Mouse (Mus musculus) neural tube, embryonic 15.5 days (tissue): ENCODE results near the gene Gzmm. TPM values are rescaled to one million over a fixed set of nuclear protein-coding genes. Genes with fewer than 3 reads are reported as not detected.

Experiments
- ATAC-seq: fragments of 200-750 bp; cut with Nextera tagmentation; 2 replicates; pipeline ENCODE4 v1.8.0; 2017; ENCODE audit warnings: mild to moderate bottlenecking, moderate TSS enrichment, moderate library complexity; ENCODE audit not compliant: low FRiP score
- H3K27ac ChIP-seq: fragments of 300-500 bp; sonication (generic); replicated peaks from 2 replicates; pipeline ENCODE4 v1.5.1; 2015; ENCODE audit warnings: mild to moderate bottlenecking, inconsistent platforms
- H3K27me3 ChIP-seq: fragments of 300-500 bp; sonication (generic); replicated peaks from 2 replicates; pipeline ENCODE4 v1.6.1; 2015; ENCODE audit warnings: inconsistent platforms
- H3K36me3 ChIP-seq: fragments of 300-500 bp; sonication (generic); 2 replicates; pipeline ENCODE4 v1.6.1; 2015; ENCODE audit warnings: inconsistent platforms
- H3K4me1 ChIP-seq: fragments of 300-500 bp; sonication (generic); 2 replicates; pipeline ENCODE4 v1.6.1; 2015; ENCODE audit warnings: inconsistent platforms
- H3K4me2 ChIP-seq: fragments of 300-500 bp; sonication (generic); 2 replicates; pipeline ENCODE4 v1.6.1; 2015; ENCODE audit warnings: inconsistent platforms, mild to moderate bottlenecking, moderate library complexity
- H3K4me3 ChIP-seq: fragments of 300-500 bp; sonication (generic); replicated peaks from 2 replicates; pipeline ENCODE4 v1.5.1; 2015; ENCODE audit warnings: mild to moderate bottlenecking, inconsistent platforms
- H3K9ac ChIP-seq: fragments of 300-500 bp; sonication (generic); replicated peaks from 2 replicates; pipeline ENCODE4 v1.6.1; 2015; ENCODE audit warnings: mild to moderate bottlenecking, inconsistent platforms
- H3K9me3 ChIP-seq: fragments of 300-500 bp; sonication (generic); replicated peaks from 2 replicates; pipeline ENCODE4 v1.6.1; 2016; ENCODE audit warnings: inconsistent platforms
- WGBS: fragments of 180-500 bp; shearing (Covaris S2); methylation state at CpG from one replicate; pipeline ENCODE4 v1.1.7; 2015; ENCODE audit warnings: mixed read lengths; 5-methylcytosine and 5-hydroxymethylcytosine counted together
- polyA plus RNA-seq: library from polyadenylated mRNA; unstranded; fragments of >200 nt; fragmentation: Nextera tagmentation; extraction: Ambion mirVana; gene quantifications from 2 replicates; pipeline ENCODE4 v1.2.1, GENCODE M21; 2015

The Gzmm gene
- polyA plus RNA-seq, 1 experiment from 2014 or later, result 1.1 TPM

DNA sequence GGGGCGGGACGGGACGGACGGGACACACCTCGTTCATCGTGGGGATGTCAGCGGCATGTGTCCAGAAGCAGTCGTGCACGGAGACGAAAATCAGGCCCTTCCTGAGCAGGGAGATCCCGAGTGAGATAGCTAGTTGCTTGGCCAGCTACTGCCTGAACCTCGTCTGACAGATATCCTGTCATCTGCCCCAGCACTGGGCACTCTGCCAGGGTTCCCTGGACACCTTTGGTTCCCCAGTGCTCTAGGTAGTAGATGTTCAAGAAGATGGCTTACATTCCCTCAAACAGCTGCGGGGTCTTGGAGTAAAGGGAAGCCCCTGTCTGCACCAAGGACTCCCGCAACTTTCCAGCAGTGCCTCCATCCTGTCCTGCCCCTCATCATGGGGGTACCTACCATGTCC lies 47.9 kb downstream of the Gzmm start:
- Histone ChIP-seq H3K4me2 (no peak overlapping the region), H3K27me3 (peaks cover 7% of the 10 kb centered on the region; the same call in 1 of the 2 replicates), H3K4me3 (no peak overlapping the region), H3K9me3 (peaks cover 25% of the 10 kb centered on the region), H3K36me3 (peaks cover 98% of the 10 kb centered on the region), H3K9ac (no peak overlapping the region), H3K27ac (no peak overlapping the region), H3K4me1 (peaks cover 9% of the 10 kb centered on the region; the same call in 1 of the 2 replicates)
- 87% methylated on average over 12 of the region's 14 CpGs for WGBS
- ATAC-seq, result no peak

- H3K4me1 ChIP-seq, result peaks cover 9% of the 10 kb centered on the region; the same call in 1 of the 2 replicates
- H3K4me3 ChIP-seq, result no peak overlapping the region
- H3K9ac ChIP-seq, result no peak overlapping the region
- WGBS, result 85% methylated on average over 10 of the region's 10 CpGs
- peaks cover 7% of the 10 kb centered on the region; the same call in 1 of the 2 replicates for H3K27me3 ChIP-seq
- no peak for ATAC-seq
- H3K9me3 ChIP-seq, result peaks cover 25% of the 10 kb centered on the region
- peaks cover 96% of the 10 kb centered on the region for H3K36me3 ChIP-seq
- H3K4me2 ChIP-seq, result no peak overlapping the region
- no peak overlapping the region for H3K27ac ChIP-seq
These were observed 49.4 kb downstream of the Gzmm start for GRCm38 (mm10) chr10:79738259-79738658.

DNA sequence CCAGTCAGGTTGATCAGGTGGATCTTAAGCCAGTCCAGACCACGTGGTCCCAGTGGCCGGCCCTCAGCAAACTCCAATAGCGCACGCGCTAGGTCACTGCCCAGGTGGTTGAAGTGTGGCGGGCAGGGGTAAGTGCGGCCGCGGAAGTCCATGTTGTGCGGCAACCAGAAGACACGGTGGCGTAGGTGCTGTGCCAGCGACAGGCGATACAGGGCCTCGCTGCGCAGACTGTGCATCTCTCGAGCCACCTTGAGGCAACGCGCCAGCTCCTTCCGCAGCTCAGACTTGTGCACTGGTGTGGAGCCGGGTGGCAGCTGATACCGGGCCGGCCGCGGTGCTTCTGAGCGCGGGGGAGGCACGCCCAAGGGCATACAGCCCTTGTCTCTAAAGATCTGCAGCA lies 50.4 kb downstream of the Gzmm start:
- H3K27me3 ChIP-seq, result peaks cover 7% of the 10 kb centered on the region; the same call in 1 of the 2 replicates
- H3K36me3 ChIP-seq, result peaks cover 97% of the 10 kb centered on the region
- WGBS, result 96% methylated on average over 28 of the region's 28 CpGs
- H3K4me3 ChIP-seq, result no peak overlapping the region
- no peak overlapping the region for H3K27ac ChIP-seq
- no peak overlapping the region for H3K9ac ChIP-seq
- no peak overlapping the region for H3K4me2 ChIP-seq
- ATAC-seq, result no peak
- peaks cover 25% of the 10 kb centered on the region for H3K9me3 ChIP-seq
- peaks cover 9% of the 10 kb centered on the region; the same call in 1 of the 2 replicates for H3K4me1 ChIP-seq

- Histone ChIP-seq H3K36me3 (peaks cover 85% of the 10 kb centered on the region), H3K4me3 (no peak overlapping the region), H3K4me1 (peaks cover 12% of the 10 kb centered on the region), H3K9ac (no peak overlapping the region), H3K27ac (no peak overlapping the region), H3K4me2 (no peak overlapping the region), H3K9me3 (peaks cover 25% of the 10 kb centered on the region), H3K27me3 (peaks cover 2% of the 10 kb centered on the region; the same call in 1 of the 2 replicates)
- no peak for ATAC-seq
- 54% methylated on average over 11 of the region's 11 CpGs for WGBS
These were observed 52.0 kb downstream of the Gzmm start for GRCm38 (mm10) chr10:79740863-79741262.

- no peak for ATAC-seq
- Histone ChIP-seq H3K4me2 (no peak overlapping the region), H3K9ac (no peak overlapping the region), H3K4me1 (peaks cover 19% of the 10 kb centered on the region), H3K36me3 (peaks cover 62% of the 10 kb centered on the region), H3K9me3 (peaks cover 21% of the 10 kb centered on the region), H3K27ac (no peak overlapping the region), H3K4me3 (no peak overlapping the region), H3K27me3 (no peaks in the 10 kb centered on the region)
- 93% methylated on average over 11 of the region's 11 CpGs for WGBS
These were observed 54.3 kb downstream of the Gzmm start for GRCm38 (mm10) chr10:79743161-79743560.

DNA sequence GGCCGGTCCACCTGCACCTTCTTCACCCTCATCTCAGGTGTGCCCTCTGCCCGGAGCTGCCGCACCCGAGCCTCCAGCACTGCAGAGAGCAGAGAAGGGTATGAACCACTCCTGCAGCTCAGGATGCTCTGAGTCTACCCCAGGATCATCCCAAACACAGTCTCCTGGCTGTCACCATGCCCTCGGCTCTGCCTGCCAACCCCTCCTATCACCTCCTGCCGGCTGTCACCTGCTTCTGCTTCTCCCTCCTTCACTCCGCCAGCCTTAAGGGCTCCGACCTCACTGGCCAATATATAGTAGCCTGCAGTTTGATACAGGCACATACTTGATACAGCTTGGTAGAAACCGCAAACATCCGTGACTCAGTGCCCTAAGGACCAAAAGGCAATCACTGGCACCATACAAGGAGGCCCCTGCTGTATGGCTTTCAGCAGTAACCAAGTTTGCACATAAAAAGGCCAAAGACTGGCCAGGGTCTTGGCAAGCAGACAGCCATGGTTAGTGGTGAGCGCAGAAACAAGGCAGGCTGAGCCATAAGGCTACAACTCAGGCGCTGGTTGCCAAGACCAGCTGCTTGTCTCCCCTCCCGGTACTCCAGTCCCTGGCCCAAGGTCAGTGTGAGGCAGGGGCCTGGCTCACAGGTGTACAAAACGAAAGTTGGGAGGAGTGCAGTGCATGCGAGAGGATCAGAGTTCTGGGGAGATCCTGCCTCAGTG lies 55.0 kb downstream of the Gzmm start:
- peaks cover 19% of the 10 kb centered on the region for H3K4me1 ChIP-seq
- peaks cover 14% of the 10 kb centered on the region for H3K9me3 ChIP-seq
- no peak overlapping the region for H3K4me2 ChIP-seq
- ATAC-seq, result no peak
- no peaks in the 10 kb centered on the region for H3K27me3 ChIP-seq
- no peak overlapping the region for H3K27ac ChIP-seq
- H3K9ac ChIP-seq, result no peak overlapping the region
- H3K4me3 ChIP-seq, result no peak overlapping the region
- WGBS, result 96% methylated on average over 15 of the region's 15 CpGs
- H3K36me3 ChIP-seq, result peaks cover 55% of the 10 kb centered on the region

Other genes with a start within 250 kb of the Gzmm start
- gene Vmn2r83, start 220.3 kb upstream of the Gzmm start, polyA plus RNA-seq, result 0.08 TPM in 1 of 2 replicates, not detected in the other
- gene Plpp2, start 155.2 kb upstream of the Gzmm start, polyA plus RNA-seq, result 23.7 and 26.2 TPM in 2 replicates
- 61.7 and 68.6 TPM in 2 replicates for gene Mier2, start 133.8 kb upstream of the Gzmm start, polyA plus RNA-seq
- gene Theg, start 101.7 kb upstream of the Gzmm start, polyA plus RNA-seq, result 0.37 TPM in 1 of 2 replicates, not detected in the other
- 0.40 and 0.55 TPM in 2 replicates for gene C2cd4c, start 75.0 kb upstream of the Gzmm start, polyA plus RNA-seq
- gene Shc2, start 51.1 kb upstream of the Gzmm start, polyA plus RNA-seq, result 24.7 and 28.9 TPM in 2 replicates
- 0.14 and 0.17 TPM in 2 replicates for gene Odf3l2, start 43.3 kb upstream of the Gzmm start, polyA plus RNA-seq
- 1.0 and 4.1 TPM in 2 replicates for gene Madcam1, start 24.5 kb upstream of the Gzmm start, polyA plus RNA-seq
- 109 and 115 TPM in 2 replicates for gene Tpgs1, start 19.7 kb upstream of the Gzmm start, polyA plus RNA-seq
- gene Cdc34, start 6.8 kb upstream of the Gzmm start, polyA plus RNA-seq, result 83.0 and 83.4 TPM in 2 replicates
- 958 and 1,001 TPM in 2 replicates for gene Bsg, start 15.5 kb downstream of the Gzmm start, polyA plus RNA-seq
- gene Hcn2, start 27.6 kb downstream of the Gzmm start, polyA plus RNA-seq, result 2.0 and 3.0 TPM in 2 replicates
- gene Polrmt, start 57.6 kb downstream of the Gzmm start, polyA plus RNA-seq, result 43.4 TPM in 2 replicates
- 2.7 and 3.4 TPM in 2 replicates for gene Fgf22, start 66.1 kb downstream of the Gzmm start, polyA plus RNA-seq
- 108 and 110 TPM in 2 replicates for gene Rnf126, start 77.9 kb downstream of the Gzmm start, polyA plus RNA-seq
- 2.6 and 4.5 TPM in 2 replicates for gene Fstl3, start 88.3 kb downstream of the Gzmm start, polyA plus RNA-seq
- gene Prss57, start 101.9 kb downstream of the Gzmm start, polyA plus RNA-seq, result 0.14 and 10.2 TPM in 2 replicates
- 227 and 256 TPM in 2 replicates for gene Palm, start 104.6 kb downstream of the Gzmm start, polyA plus RNA-seq
- gene Misp, start 132.0 kb downstream of the Gzmm start, polyA plus RNA-seq, result 0.33 and 11.5 TPM in 2 replicates
- 55.8 and 121 TPM in 2 replicates for gene Ptbp1, start 165.4 kb downstream of the Gzmm start, polyA plus RNA-seq
- gene Prtn3, start 185.5 kb downstream of the Gzmm start, polyA plus RNA-seq, result 9.0 and 9.5 TPM in 2 replicates
- 316 and 385 TPM in 2 replicates for gene Plppr3, start 185.6 kb downstream of the Gzmm start, polyA plus RNA-seq
- 0.31 and 0.50 TPM in 2 replicates for gene Elane, start 197.2 kb downstream of the Gzmm start, polyA plus RNA-seq
- gene Cfd, start 201.8 kb downstream of the Gzmm start, polyA plus RNA-seq, result not detected in 2 replicates
- gene Med16, start 219.9 kb downstream of the Gzmm start, polyA plus RNA-seq, result 44.9 and 46.7 TPM in 2 replicates
- gene Gm26602, start 221.8 kb downstream of the Gzmm start, polyA plus RNA-seq, result 22.7 and 23.6 TPM in 2 replicates
- 1.8 and 2.8 TPM in 2 replicates for gene Kiss1r, start 228.0 kb downstream of the Gzmm start, polyA plus RNA-seq
- 264 and 288 TPM in 2 replicates for gene R3hdm4, start 232.2 kb downstream of the Gzmm start, polyA plus RNA-seq
- gene Arid3a, start 238.0 kb downstream of the Gzmm start, polyA plus RNA-seq, result 2.4 and 5.1 TPM in 2 replicates